Mouse (Mus musculus) cerebellum, adult 2 months (tissue): ENCODE data around the gene Ear14. TPM values are rescaled to one million over a fixed set of nuclear protein-coding genes. Genes with fewer than 3 reads are reported as not detected.
"Not testable (repeated sequence)": the region's sequence is repeated elsewhere in the genome, so short reads cannot be mapped to it uniquely, and the experiment has no call there.

Experiments
- DNase-seq, 2 experiments: peaks; one replicate each; pipeline ENCODE4 v3.0.0; 2021
- H3K27ac ChIP-seq: fragments of 200-500 bp; 2 replicates; pipeline ENCODE4 v1.5.1; 2012; ENCODE audit warnings: low read length, control low read depth, inconsistent platforms; ENCODE audit not compliant: insufficient read depth
- H3K27me3 ChIP-seq: fragments of 200-500 bp; 2 replicates; pipeline ENCODE4 v1.6.1; 2012; ENCODE audit warnings: inconsistent platforms, mild to moderate bottlenecking, low read length, moderate library complexity; ENCODE audit not compliant: control insufficient read depth, insufficient read depth
- H3K4me1 ChIP-seq: fragments of 200-500 bp; 2 replicates; pipeline ENCODE4 v1.6.1; 2011; ENCODE audit warnings: low read length; ENCODE audit not compliant: control insufficient read depth, insufficient read depth
- H3K4me3 ChIP-seq: fragments of 200-500 bp; replicated peaks from 2 replicates; pipeline ENCODE3; 2011; ENCODE audit warnings: mild to moderate bottlenecking, low read depth, low read length, control low read depth; ENCODE audit not compliant: insufficient read depth
- CTCF ChIP-seq: fragments of 200-500 bp; IDR thresholded peaks from 2 replicates; pipeline ENCODE4 v1.5.1; 2011; ENCODE audit warnings: low read depth, mild to moderate bottlenecking, control low read depth, low read length, moderate library complexity, borderline replicate concordance; ENCODE audit not compliant: insufficient read depth
- POLR2A ChIP-seq: fragments of 200-500 bp; IDR thresholded peaks from 2 replicates; pipeline ENCODE4 v1.6.1; 2011; ENCODE audit warnings: low read length, control low read depth, borderline replicate concordance; ENCODE audit not compliant: insufficient read depth
- WGBS: fragments of 180-500 bp; shearing (Covaris S2); methylation state at CpG from one replicate; pipeline ENCODE4 v1.1.7; 2018; 5-methylcytosine and 5-hydroxymethylcytosine counted together
- polyA plus RNA-seq: library from polyadenylated mRNA; depleted of rRNA; stranded (reverse); fragments of >200 nt; gene quantifications from 2 replicates; pipeline ENCODE4 v1.2.3, GENCODE M21; 2012; rRNA removed

Gene Ear14
- not detected in 2 replicates for polyA plus RNA-seq

DNA sequence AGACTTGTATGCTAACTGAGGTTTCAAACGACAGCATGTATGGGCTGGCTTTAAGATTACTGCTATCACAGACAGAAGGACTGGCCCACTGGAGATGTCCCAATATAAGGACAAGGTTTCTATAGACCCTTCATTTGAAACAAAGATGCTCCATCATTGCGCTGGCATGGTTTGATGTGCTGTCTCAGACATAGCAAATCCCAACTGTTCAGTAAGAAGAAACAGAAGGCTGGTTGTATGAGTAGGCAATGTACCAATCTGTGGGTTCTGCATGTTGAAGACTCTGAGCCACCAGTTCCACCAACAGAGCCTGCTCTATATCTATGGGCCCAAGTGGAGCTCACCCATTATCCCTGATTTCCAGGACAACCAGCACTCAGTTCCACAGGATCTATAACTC lies at the start of gene Ear14:
Gene Ear14 (plus strand): TSS at position 277 of the 400 bp plus-strand sequence.
- no peak for TF ChIP-seq CTCF
- TF ChIP-seq POLR2A = no peak
- Histone ChIP-seq H3K4me1 (no peaks in the 10 kb centered on the region), H3K27ac (no peak within 1 kb of the TSS), H3K27me3 (no peaks in the 10 kb centered on the region), H3K4me3 (no peak within 1 kb of the TSS)
- 89% methylated on average over 2 of the region's 2 CpGs for WGBS
- no peak for DNase-seq

- H3K4me3 ChIP-seq = no peak overlapping the region
- H3K4me1 ChIP-seq = no peaks in the 10 kb centered on the region
- no peak for DNase-seq
- 88% methylated on average over 5 of the region's 5 CpGs for WGBS
- no peaks in the 10 kb centered on the region for H3K27me3 ChIP-seq
- TF ChIP-seq CTCF (no peak), POLR2A (no peak)
- no peak overlapping the region for H3K27ac ChIP-seq
Observed at GRCm38 (mm10) chr14:51156056-51156735, 47.0 kb upstream of the Ear14 start.

DNA sequence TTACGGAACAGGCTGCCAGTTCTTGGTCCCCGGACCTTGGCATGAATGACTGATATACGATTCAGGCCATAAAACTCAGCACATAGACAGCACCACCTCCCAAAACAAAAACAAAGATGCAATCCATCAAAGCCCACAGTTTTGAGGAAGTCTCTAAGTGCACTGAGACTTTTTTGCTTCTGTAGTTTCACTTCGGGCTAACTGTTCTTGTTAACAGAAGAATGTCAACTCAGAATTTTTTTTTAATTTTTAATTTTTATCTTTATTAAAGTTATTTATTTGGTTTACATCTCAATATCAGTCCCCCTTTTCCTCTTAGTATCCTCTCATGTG lies 46.5 kb upstream of the Ear14 start:
- Histone ChIP-seq H3K27ac (no peak overlapping the region), H3K4me3 (no peak overlapping the region), H3K4me1 (no peaks in the 10 kb centered on the region), H3K27me3 (no peaks in the 10 kb centered on the region)
- 82% methylated on average over 4 of the region's 4 CpGs for WGBS
- TF ChIP-seq POLR2A (no peak), CTCF (no peak)
- DNase-seq = no peak

DNA sequence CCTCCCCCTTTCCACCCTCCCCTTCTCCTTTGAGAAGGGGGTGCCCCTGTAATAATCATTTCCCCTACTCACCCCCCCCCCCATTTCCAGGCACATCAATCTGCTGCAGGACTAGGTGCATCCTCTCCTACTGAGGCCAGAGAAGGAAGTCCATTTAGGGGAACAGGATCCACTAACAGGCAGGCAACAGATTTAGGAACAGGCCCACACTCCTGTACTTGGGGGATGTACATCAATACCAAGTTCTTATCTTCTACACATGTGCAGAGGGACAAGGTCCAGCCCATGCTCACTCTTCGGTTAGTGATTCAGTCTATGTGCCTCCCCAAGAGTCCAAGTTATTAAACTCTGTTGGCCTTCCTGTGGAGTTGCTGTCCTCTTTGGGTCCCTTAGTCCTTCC lies 46.1 kb upstream of the Ear14 start:
- H3K27ac ChIP-seq = no peak overlapping the region
- H3K4me1 ChIP-seq = no peaks in the 10 kb centered on the region
- 88% methylated on average over 1 of the region's 1 CpGs for WGBS
- H3K27me3 ChIP-seq = no peaks in the 10 kb centered on the region
- DNase-seq = no peak
- H3K4me3 ChIP-seq = no peak overlapping the region
- TF ChIP-seq CTCF (no peak), POLR2A (no peak)

DNA sequence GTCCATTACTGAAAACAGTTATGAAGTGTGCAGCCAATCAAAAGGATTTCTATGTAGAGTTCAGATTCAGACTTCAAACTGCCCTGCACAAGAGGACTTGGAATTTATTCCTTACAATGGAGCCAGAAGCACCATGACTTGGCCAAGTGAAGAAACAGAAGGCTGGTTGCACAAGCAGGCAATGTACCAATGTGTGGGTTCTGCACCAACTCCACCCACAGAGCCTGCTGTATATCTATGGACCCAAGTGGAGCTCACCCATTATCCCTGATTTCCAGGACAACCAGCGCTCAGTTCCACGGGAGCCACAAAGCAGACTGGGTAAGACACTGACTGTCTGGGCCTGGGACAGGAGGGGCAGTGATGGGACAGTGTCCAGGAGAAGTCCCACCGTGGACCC lies 41.2 kb upstream of the Ear14 start, which contains the start of gene Rnase2b:
Gene Rnase2b (plus strand): TSS at position 285 of the 400 bp plus-strand sequence.
- DNase-seq, H3K27ac ChIP-seq, H3K4me1 ChIP-seq, H3K27me3 ChIP-seq, H3K4me3 ChIP-seq: not testable (repeated sequence)
- 83% methylated on average over 3 of the region's 3 CpGs for WGBS

DNA sequence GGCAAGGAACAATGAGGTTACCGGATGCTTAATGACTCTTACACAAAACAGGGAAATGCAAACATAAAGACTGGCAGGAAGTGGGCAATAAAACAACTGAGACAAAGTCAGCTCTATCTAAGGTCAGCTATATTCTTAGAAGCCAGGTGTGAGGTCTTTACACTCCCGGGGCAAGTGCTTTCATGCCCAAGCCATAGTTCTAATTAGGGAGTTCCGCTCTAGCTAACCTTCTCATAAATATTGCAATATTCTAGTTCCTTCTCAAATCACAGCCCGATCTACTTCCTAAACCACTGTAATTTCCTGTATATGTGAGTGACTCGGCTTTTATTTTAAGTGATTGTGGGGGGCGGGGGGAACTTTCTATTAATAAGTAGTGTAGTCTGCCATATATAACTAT lies 39.9 kb upstream of the Ear14 start:
- not testable (repeated sequence) for H3K27me3 ChIP-seq, DNase-seq
- 91% methylated on average over 6 of the region's 6 CpGs for WGBS

GRCm38 (mm10) chr14:51165435-51165834 lies 37.8 kb upstream of the Ear14 start:
- Histone ChIP-seq H3K4me3 (no peak overlapping the region), H3K27me3 (no peaks in the 10 kb centered on the region), H3K27ac (no peak overlapping the region), H3K4me1 (no peaks in the 10 kb centered on the region)
- DNase-seq = no peak
- TF ChIP-seq POLR2A = no peak
- no peak for TF ChIP-seq CTCF
- 97% methylated on average over 1 of the region's 1 CpGs for WGBS

More for the DNA sequence above, 39.9 kb upstream of the Ear14 start:
- H3K4me3 ChIP-seq, H3K4me1 ChIP-seq, H3K27ac ChIP-seq: not testable (repeated sequence)

DNA sequence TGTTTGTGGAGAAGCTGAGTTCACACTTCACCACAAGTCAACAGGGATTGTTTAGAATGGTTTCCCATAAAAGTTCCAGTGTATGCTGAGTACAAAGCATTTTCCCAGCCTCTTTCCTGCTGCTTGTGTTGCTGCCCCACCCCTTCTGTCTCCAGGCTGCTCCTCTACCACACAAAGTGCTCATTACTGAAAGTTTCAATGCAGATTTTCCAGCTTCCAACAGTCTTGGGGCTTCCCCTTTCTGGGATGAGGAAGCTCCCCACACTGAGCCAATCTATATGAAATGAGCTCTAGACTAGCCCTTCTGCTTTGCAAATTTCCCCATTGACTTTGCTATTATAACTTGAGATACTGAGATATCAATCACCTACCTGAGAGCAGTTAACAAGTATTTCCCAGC lies 37.1 kb upstream of the Ear14 start:
- no peak for TF ChIP-seq CTCF
- TF ChIP-seq POLR2A = no peak
- Histone ChIP-seq H3K4me1 (no peaks in the 10 kb centered on the region), H3K27me3 (no peaks in the 10 kb centered on the region), H3K27ac (no peak overlapping the region), H3K4me3 (no peak overlapping the region)
- DNase-seq = no peak
